Mouse (Mus musculus): ENCODE results near the gene Zkscan5. TPM values are rescaled to one million over a fixed set of nuclear protein-coding genes. Genes with fewer than 3 reads are reported as not detected.
"Not testable (repeated sequence)": the region's sequence is repeated elsewhere in the genome, so short reads cannot be mapped to it uniquely, and the experiment has no call there.

The Zkscan5 gene
- polyA plus RNA-seq, 1 experiment, result 9.3 TPM

DNA sequence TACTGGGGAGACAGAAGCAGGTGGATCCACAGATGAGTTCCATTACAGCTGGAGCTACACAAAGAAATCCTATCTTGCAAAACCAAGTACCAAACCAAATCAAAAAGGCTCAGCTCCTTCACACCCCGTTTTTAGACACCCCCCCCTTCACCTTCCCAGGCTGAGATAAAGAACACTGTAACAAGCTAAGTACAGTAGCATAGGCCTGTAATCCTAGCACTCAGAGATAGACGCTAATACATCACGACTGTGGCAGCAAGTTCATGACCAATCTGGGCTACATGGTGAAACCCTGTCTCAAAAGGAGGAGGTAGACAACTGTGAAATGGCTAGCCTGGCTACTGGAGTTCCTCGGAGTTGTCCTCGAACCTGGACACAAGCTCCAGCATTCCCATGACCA lies 14.0 kb upstream of the Zkscan5 start:
- H3K4me3 ChIP-seq (ENCODE audit: insufficient read depth, low read length), result peak overlapping the region; percentile 94
- TF ChIP-seq CTCF (IDR thresholded peaks at IDR 0.05; ENCODE audit: extremely low read depth, insufficient read depth, low read length) (no peak), POLR2A (IDR thresholded peaks at IDR 0.05; ENCODE audit: extremely low read depth, insufficient read depth, low read length) (no peak)
- H3K27ac ChIP-seq (ENCODE audit: insufficient read depth, low read length), result no peak overlapping the region
- H3K4me1 ChIP-seq (ENCODE audit: control insufficient read depth, insufficient read depth, low read length), result peaks cover 4% of the 10 kb centered on the region

DNA sequence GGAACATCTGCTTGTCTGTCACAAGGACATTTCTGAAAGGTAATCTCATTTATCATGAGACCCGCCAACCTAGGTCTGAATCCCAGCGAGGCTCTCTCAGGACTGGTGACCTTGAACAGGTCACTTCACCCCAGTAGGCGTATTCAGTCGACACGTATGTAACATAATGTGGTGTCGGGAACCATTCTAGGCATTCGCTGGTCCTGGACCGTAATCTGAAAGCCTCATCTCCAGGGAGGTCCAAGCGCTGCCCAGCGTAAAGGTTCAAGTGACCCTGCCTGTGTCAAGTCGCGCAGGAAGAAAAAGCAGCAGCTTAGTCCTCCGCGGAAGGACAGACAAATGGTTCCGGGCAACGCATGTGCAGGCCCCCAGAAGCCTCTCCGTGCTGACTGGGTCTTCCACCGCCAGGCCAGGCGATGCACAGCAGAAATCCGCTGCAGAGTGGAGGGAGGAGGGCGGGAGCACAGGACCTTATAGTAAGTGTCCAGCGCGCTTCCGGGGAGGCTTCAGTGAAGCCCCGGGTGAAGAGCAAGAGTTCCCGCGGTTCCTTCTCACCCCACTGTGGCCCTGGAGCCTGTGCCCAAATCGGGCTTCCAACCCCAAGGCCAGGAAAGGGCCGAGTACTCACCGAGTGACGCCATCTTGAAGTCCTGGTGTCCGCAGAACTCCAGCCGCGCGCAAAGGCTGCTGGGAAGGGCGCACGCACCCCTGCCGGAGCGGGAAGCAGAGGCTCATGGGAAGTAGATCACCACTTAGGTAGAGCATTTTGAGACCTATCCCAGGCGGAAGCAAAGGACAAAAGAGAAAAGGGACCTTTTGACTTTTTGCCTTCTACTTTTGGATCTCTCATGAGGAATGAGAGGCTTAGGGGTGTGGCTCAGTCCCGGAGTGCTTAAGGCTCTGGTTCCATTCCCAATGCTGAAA lies 13.2 kb upstream of the Zkscan5 start:
- H3K27ac ChIP-seq (ENCODE audit: insufficient read depth, low read length), result peak overlapping the region; percentile 79
- H3K4me3 ChIP-seq (ENCODE audit: insufficient read depth, low read length), result peak overlapping the region; percentile 94
- H3K4me1 ChIP-seq (ENCODE audit: control insufficient read depth, insufficient read depth, low read length), result peaks cover 4% of the 10 kb centered on the region
- no peak for TF ChIP-seq CTCF (IDR thresholded peaks at IDR 0.05; ENCODE audit: extremely low read depth, insufficient read depth, low read length)
- peak; percentile 77 for TF ChIP-seq POLR2A (IDR thresholded peaks at IDR 0.05; ENCODE audit: extremely low read depth, insufficient read depth, low read length)

DNA sequence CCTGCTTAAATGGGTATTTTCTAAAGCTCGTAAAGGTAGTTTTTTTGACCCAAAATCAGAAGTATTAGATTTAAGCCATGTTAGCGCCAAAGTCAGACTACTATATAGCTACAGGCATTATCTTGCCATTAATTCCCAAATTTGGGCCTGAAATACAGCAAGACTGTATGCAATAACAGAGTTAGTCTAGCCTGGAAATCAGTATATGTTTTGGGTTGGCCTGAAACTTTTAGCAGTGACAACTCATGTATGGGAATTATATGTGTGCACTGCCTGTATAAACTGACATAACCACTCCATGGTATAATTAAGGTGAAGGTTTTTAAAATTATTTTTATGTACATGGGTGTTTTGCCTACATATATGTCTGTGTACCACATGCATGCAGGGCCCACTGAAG lies 12.4 kb upstream of the Zkscan5 start, which contains the start of gene Atp5j2:
Gene Atp5j2 (minus strand): TSS at position 101 of the 400 bp plus-strand sequence.
- peak within 1 kb of the TSS; percentile 94 for H3K4me3 ChIP-seq (ENCODE audit: insufficient read depth, low read length)
- H3K4me1 ChIP-seq (ENCODE audit: control insufficient read depth, insufficient read depth, low read length), result peaks cover 4% of the 10 kb centered on the region
- no peak for TF ChIP-seq CTCF (IDR thresholded peaks at IDR 0.05; ENCODE audit: extremely low read depth, insufficient read depth, low read length)
- no peak for TF ChIP-seq POLR2A (IDR thresholded peaks at IDR 0.05; ENCODE audit: extremely low read depth, insufficient read depth, low read length)
- peak within 1 kb of the TSS; percentile 79 for H3K27ac ChIP-seq (ENCODE audit: insufficient read depth, low read length)

DNA sequence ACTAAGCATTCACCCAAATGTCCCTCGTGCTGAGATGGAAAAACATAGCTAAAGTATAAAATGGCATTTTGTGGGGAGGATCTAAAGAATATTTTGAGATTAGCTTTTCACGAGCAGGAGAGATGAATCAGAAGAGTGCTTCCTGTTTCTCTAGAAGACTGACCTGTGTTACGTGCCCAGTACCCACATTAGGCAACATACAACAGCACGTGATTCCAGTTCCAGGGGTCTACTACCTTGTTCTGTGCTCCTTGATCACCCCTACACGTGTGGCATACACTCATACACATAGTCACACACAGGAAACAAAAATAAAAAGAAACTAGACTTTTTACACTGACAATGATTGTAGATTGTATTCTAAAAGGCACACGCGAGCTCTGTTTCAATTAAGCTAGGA lies 4.0 kb upstream of the Zkscan5 start:
- Histone ChIP-seq H3K27ac (ENCODE audit: insufficient read depth, low read length) (no peak overlapping the region), H3K4me3 (ENCODE audit: insufficient read depth, low read length) (peak overlapping the region; percentile 82; the same call in 1 of the 2 replicates), H3K4me1 (ENCODE audit: control insufficient read depth, insufficient read depth, low read length) (peaks cover 3% of the 10 kb centered on the region; the same call in 1 of the 2 replicates)
- no peak for TF ChIP-seq POLR2A (IDR thresholded peaks at IDR 0.05; ENCODE audit: extremely low read depth, insufficient read depth, low read length)
- TF ChIP-seq CTCF (IDR thresholded peaks at IDR 0.05; ENCODE audit: extremely low read depth, insufficient read depth, low read length), result no peak

DNA sequence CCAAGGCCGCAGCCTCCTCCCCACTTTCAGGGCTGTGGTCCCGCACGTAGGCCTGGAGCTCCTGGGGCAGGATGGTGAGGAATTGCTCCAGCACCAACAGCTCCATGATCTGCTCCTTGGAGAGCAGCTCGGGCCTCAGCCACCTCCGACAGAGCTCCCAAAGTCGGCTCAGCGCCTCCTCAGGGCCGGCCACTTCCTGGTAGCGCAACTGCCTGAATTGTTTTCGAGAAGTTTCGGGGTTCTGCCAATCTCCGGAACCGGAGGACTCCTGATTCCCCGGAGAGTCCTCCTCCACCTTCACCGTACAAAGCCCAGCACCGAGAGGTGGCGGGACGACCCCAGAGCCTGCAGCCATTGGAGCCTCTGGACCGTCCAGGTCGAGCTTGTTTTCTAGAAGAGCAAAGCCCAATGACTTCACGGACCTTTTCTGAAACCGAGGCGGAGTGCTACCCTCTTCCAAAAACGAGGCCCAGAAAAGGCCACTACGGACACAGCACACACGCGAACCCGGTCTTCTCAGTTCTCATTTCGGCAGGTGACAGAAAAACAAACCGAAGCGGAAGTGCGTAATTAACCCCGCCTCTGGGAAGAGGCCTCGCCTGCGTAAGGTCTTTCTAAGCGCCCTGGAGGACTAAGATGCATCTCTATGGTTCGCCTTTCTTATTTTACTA lies 2.9 kb upstream of the Zkscan5 start, which contains the start of gene Zkscan14:
Gene Zkscan14 (minus strand): TSS at position 548 of the 671 bp plus-strand sequence.
- peak; percentile 89 for TF ChIP-seq POLR2A (IDR thresholded peaks at IDR 0.05; ENCODE audit: extremely low read depth, insufficient read depth, low read length)
- no peak for TF ChIP-seq CTCF (IDR thresholded peaks at IDR 0.05; ENCODE audit: extremely low read depth, insufficient read depth, low read length)
- Histone ChIP-seq H3K4me1 (ENCODE audit: control insufficient read depth, insufficient read depth, low read length) (peaks cover 3% of the 10 kb centered on the region; the same call in 1 of the 2 replicates), H3K4me3 (ENCODE audit: insufficient read depth, low read length) (peak within 1 kb of the TSS; percentile 82), H3K27ac (ENCODE audit: insufficient read depth, low read length) (peak within 1 kb of the TSS; percentile 54)

DNA sequence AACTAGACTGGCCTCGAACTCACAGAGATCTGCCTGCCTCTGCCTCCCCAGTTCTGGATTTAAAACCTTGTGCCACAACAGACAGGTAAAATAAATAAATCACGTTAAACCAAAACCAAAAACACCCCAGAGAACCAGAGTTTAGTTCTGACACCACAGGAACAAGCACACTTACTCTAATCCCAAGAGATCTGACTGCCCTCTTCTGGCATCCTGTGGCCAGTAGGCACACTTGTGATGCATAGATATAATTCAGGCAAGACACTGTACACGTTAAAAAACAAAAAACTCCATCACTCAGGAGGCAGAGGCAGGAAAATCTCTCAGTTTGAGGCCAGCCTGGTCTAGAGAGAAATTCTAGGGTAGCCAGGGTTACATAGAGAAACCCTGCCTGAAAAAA lies 1.9 kb upstream of the Zkscan5 start:
- H3K27ac ChIP-seq (ENCODE audit: insufficient read depth, low read length), result no peak overlapping the region
- H3K4me3 ChIP-seq (ENCODE audit: insufficient read depth, low read length), result no peak overlapping the region
- TF ChIP-seq POLR2A (IDR thresholded peaks at IDR 0.05; ENCODE audit: extremely low read depth, insufficient read depth, low read length), result no peak
- no peak for TF ChIP-seq CTCF (IDR thresholded peaks at IDR 0.05; ENCODE audit: extremely low read depth, insufficient read depth, low read length)
- H3K4me1 ChIP-seq (ENCODE audit: control insufficient read depth, insufficient read depth, low read length), result peaks cover 3% of the 10 kb centered on the region; the same call in 1 of the 2 replicates

DNA sequence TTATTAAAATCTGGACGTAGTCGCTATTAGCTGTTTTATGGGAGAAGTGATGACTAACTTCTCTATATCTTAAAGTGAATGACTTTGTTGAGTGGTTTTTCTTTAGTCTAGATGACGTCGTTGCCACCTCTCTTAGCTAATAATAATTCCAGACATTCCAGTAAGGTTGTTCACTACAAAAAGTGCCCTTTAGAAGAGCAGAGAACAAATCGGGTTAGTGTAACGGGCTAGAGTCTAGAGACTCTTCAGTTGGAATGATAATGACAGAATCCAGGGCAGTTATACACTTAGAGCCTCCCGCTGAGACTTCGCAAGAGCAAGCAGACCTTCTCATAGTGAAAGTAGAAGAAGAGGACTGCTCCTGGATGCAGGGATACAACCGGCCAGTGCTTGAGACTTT lies 679 bp downstream of the Zkscan5 start:
- Histone ChIP-seq H3K4me1 (ENCODE audit: control insufficient read depth, insufficient read depth, low read length) (peaks cover 3% of the 10 kb centered on the region; the same call in 1 of the 2 replicates), H3K4me3 (ENCODE audit: insufficient read depth, low read length) (peak overlapping the region; percentile 64; the same call in 1 of the 2 replicates), H3K27ac (ENCODE audit: insufficient read depth, low read length) (no peak overlapping the region)
- TF ChIP-seq POLR2A (IDR thresholded peaks at IDR 0.05; ENCODE audit: extremely low read depth, insufficient read depth, low read length), result no peak
- no peak for TF ChIP-seq CTCF (IDR thresholded peaks at IDR 0.05; ENCODE audit: extremely low read depth, insufficient read depth, low read length)

DNA sequence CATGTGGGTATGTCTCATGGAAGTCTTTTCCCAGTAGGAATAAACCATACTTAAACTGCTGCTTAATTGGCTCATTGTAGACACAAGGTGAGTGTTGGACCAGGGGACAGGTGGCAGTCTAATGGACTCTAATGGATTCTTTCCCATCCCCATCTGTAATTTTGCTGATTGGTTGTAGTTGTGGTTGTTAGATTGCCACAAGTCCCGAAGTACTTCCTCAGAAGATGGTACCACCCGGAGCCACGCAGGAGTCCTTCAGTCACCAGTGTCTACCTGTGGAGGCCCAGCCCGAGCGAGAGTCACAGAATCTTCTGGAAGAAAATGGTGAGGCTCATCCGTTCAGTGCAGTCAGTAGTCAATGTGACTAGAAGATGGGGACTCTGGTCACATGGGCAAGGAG lies 3.0 kb downstream of the Zkscan5 start:
- TF ChIP-seq CTCF (IDR thresholded peaks at IDR 0.05; ENCODE audit: extremely low read depth, insufficient read depth, low read length) (no peak), POLR2A (IDR thresholded peaks at IDR 0.05; ENCODE audit: extremely low read depth, insufficient read depth, low read length) (no peak)

DNA sequence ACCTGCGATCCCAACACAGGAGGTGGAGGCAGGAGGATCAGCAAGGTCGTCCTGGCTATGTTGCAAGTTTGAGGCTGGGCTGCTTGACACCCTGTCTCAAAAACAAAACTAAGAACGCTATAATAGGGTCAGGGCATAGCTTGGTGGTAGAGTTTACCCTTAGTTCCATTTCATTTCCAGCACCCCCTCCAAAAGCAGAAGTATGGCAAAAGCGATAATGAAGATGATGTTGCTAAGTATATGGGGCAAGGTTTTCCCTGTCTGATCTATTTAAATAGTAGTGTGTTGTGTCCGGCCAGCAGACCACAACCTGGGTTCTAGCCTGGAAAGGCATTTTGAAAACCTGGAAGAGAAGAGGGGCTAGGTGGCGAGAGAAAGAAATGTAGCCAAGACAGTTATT lies 3.6 kb downstream of the Zkscan5 start:
- no peaks in the 10 kb centered on the region for H3K4me1 ChIP-seq (ENCODE audit: control insufficient read depth, insufficient read depth, low read length)
- TF ChIP-seq CTCF (IDR thresholded peaks at IDR 0.05; ENCODE audit: extremely low read depth, insufficient read depth, low read length) (no peak), POLR2A (IDR thresholded peaks at IDR 0.05; ENCODE audit: extremely low read depth, insufficient read depth, low read length) (no peak)
- no peak overlapping the region for H3K4me3 ChIP-seq (ENCODE audit: insufficient read depth, low read length)
- no peak overlapping the region for H3K27ac ChIP-seq (ENCODE audit: insufficient read depth, low read length)

More for the DNA sequence above, 3.0 kb downstream of the Zkscan5 start:
- Histone ChIP-seq H3K27ac (ENCODE audit: insufficient read depth, low read length) (no peak overlapping the region), H3K4me3 (ENCODE audit: insufficient read depth, low read length) (no peak overlapping the region), H3K4me1 (ENCODE audit: control insufficient read depth, insufficient read depth, low read length) (no peaks in the 10 kb centered on the region)

DNA sequence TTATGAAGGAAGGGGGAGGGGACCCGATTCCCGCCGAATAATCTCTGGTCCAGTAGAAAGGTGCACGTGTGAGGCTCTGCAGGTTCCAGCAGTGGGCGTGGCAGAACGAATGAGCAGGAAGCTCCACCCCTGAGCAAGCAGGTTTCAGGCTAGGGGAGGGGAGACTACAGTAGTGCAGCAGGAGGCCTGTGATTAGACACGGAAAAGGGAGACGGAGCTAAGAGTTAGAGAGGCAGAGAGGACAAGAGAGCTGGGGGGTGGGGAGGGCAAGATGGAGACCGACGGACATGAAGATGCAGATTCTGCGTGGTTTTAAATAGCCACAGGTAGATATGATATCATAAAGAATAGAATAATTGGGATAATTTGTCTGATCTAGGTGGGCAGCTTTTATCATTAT lies 4.0 kb downstream of the Zkscan5 start:
- not testable (repeated sequence) for H3K27ac ChIP-seq (ENCODE audit: insufficient read depth, low read length); H3K4me3 ChIP-seq (ENCODE audit: insufficient read depth, low read length); H3K4me1 ChIP-seq (ENCODE audit: control insufficient read depth, insufficient read depth, low read length)

Data from cortical plate, adult 2 months (tissue).